Mouse (Mus musculus) midbrain, postnatal 0 days (tissue): ENCODE data around the gene Naa15. TPM values are rescaled to one million over a fixed set of nuclear protein-coding genes. Genes with fewer than 3 reads are reported as not detected.
A peak's percentile ranks its signal among the peaks of the same experiment; 100 is the strongest.

Source experiments
- ATAC-seq: fragments of 200-750 bp; cut with Nextera tagmentation; 2 replicates; pipeline ENCODE4 v1.8.0; 2017; ENCODE audit warnings: moderate number of reproducible peaks, mild to moderate bottlenecking, moderate TSS enrichment, moderate library complexity; ENCODE audit not compliant: low FRiP score
- DNase-seq: peaks from one replicate; pipeline ENCODE4 v3.0.0-alpha.2; 2015; ENCODE audit warnings: low spot score
- H3K27ac ChIP-seq: fragments of 300-500 bp; sonication (generic); 2 replicates; pipeline ENCODE4 v1.5.1; 2014; ENCODE audit warnings: low read depth, mild to moderate bottlenecking, low read length, mixed read lengths
- H3K27me3 ChIP-seq: fragments of 300-500 bp; sonication (generic); 2 replicates; pipeline ENCODE4 v1.6.1; 2014; ENCODE audit warnings: low read length, control low read depth, mixed read lengths; ENCODE audit not compliant: insufficient read depth
- H3K36me3 ChIP-seq: fragments of 300-500 bp; sonication (generic); 2 replicates; pipeline ENCODE4 v1.6.1; 2014; ENCODE audit warnings: low read length, control low read depth, mixed read lengths; ENCODE audit not compliant: insufficient read depth
- H3K4me1 ChIP-seq: fragments of 300-500 bp; sonication (generic); 2 replicates; pipeline ENCODE4 v1.6.1; 2014; ENCODE audit warnings: mild to moderate bottlenecking, control low read depth, antibody characterized with exemption, low read length, mixed read lengths; ENCODE audit not compliant: insufficient read depth
- H3K4me2 ChIP-seq: fragments of 300-500 bp; sonication (generic); 2 replicates; pipeline ENCODE4 v1.6.1; 2014; ENCODE audit warnings: low read depth, mild to moderate bottlenecking, low read length, mixed read lengths; ENCODE audit not compliant: poor library complexity, severe bottlenecking
- H3K4me3 ChIP-seq: fragments of 300-500 bp; sonication (generic); 2 replicates; pipeline ENCODE4 v1.5.1; 2014; ENCODE audit warnings: low read depth, mild to moderate bottlenecking, low read length, moderate library complexity
- H3K9ac ChIP-seq: fragments of 300-500 bp; sonication (generic); replicated peaks from 2 replicates; pipeline ENCODE4 v1.6.1; 2014; ENCODE audit warnings: mild to moderate bottlenecking, low read length, moderate library complexity, mixed read lengths; ENCODE audit not compliant: poor library complexity, severe bottlenecking
- H3K9me3 ChIP-seq: fragments of 300-500 bp; sonication (generic); 2 replicates; pipeline ENCODE4 v1.6.1; 2016; ENCODE audit warnings: low read length, control low read depth
- CTCF ChIP-seq: IDR thresholded peaks from 2 replicates; pipeline ENCODE4 v1.5.1; 2016; ENCODE audit warnings: antibody characterized with exemption, mild to moderate bottlenecking
- WGBS: fragments of 180-500 bp; shearing (Covaris S2); extraction: QIAGEN DNeasy Blood & Tissue Kit; methylation state at CpG from one replicate; pipeline ENCODE4 v1.1.7; 2014; 5-methylcytosine and 5-hydroxymethylcytosine counted together
- polyA plus RNA-seq: library from polyadenylated mRNA; unstranded; fragments of >200 nt; fragmentation: Nextera tagmentation; extraction: Ambion mirVana; gene quantifications from 2 replicates; pipeline ENCODE4 v1.2.1, GENCODE M21; 2015
- total RNA-seq: library from RNA; depleted of rRNA; stranded (reverse); fragments of >200 nt; gene quantifications from 2 replicates; pipeline ENCODE4 v1.2.3, GENCODE M21; 2014

Naa15 gene
- total and polyA plus RNA-seq, 2 experiments from 2014 or later: 19.5 to 29.7 TPM

- no peak overlapping the region for H3K9ac ChIP-seq
- peaks cover 15% of the 10 kb centered on the region for H3K36me3 ChIP-seq
- DNase-seq (peak; percentile 39), ATAC-seq (no peak)
- no peaks in the 10 kb centered on the region for H3K27me3 ChIP-seq
- TF ChIP-seq CTCF: no peak
- H3K27ac ChIP-seq: peak overlapping the region; percentile 32; the same call in 1 of the 2 replicates
- H3K4me1 ChIP-seq: peaks cover 8% of the 10 kb centered on the region
- H3K4me3 ChIP-seq: no peak overlapping the region
- H3K4me2 ChIP-seq: no peak overlapping the region
- no peaks in the 10 kb centered on the region for H3K9me3 ChIP-seq
- 82% methylated on average over 7 of the region's 7 CpGs for WGBS
Measured at GRCm38 (mm10) chr3:51490088-51490753, 75.3 kb downstream of the Naa15 start.

DNA sequence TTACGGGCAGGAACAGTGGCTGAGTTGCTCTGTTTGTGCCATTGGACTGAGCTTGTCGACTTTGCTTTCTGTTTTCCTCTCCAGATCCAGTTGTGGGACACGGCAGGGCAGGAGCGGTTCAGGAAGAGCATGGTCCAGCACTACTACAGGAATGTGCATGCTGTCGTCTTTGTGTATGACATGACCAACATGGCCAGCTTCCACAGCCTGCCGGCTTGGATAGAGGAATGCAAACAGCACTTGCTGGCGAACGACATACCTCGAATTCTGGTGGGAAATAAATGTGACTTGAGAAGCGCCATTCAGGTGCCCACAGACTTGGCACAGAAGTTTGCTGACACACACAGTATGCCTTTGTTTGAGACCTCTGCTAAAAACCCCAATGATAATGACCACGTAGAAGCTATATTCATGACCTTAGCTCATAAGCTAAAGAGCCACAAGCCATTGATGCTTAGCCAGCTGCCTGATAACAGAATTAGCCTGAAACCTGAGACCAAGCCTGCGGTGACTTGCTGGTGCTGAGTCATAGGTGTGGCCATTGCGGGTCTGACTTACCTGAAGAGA lies 78.4 kb downstream of the Naa15 start:
- H3K27me3 ChIP-seq: no peaks in the 10 kb centered on the region
- DNase-seq (no peak), ATAC-seq (no peak)
- TF ChIP-seq CTCF: no peak
- H3K27ac ChIP-seq: no peak overlapping the region
- no peak overlapping the region for H3K9ac ChIP-seq
- peaks cover 15% of the 10 kb centered on the region for H3K36me3 ChIP-seq
- no peaks in the 10 kb centered on the region for H3K9me3 ChIP-seq
- H3K4me2 ChIP-seq: no peak overlapping the region
- no peak overlapping the region for H3K4me3 ChIP-seq
- 92% methylated on average over 13 of the region's 13 CpGs for WGBS
- H3K4me1 ChIP-seq: no peaks in the 10 kb centered on the region

GRCm38 (mm10) chr3:51494466-51494865 lies 79.5 kb downstream of the Naa15 start:
- Histone ChIP-seq H3K9ac (no peak overlapping the region), H3K27me3 (no peaks in the 10 kb centered on the region), H3K4me2 (no peak overlapping the region), H3K27ac (no peak overlapping the region), H3K9me3 (no peaks in the 10 kb centered on the region), H3K4me3 (no peak overlapping the region), H3K36me3 (peaks cover 15% of the 10 kb centered on the region), H3K4me1 (no peaks in the 10 kb centered on the region)
- ATAC-seq (no peak), DNase-seq (no peak)
- WGBS: 81% methylated on average over 2 of the region's 2 CpGs
- no peak for TF ChIP-seq CTCF

DNA sequence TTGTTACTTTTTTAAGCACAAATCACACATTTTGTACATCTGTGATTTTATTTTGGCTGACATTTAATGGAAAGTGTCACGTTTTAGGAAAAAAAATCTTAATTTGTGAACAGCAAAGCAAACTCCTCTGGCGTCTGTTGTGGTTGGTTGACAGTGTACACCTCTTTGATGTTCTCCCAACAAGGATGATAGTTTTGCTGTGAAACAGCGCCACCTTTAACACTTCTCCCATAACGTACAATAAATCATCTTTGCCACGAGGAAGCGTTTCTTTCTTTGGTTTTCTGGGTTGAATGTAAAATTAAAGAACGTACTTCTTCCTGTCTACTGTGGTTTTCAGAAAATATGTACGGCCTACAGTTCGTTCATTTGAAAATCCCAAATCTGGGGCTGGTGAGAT lies 80.7 kb downstream of the Naa15 start:
- H3K4me2 ChIP-seq: no peak overlapping the region
- no peaks in the 10 kb centered on the region for H3K4me1 ChIP-seq
- DNase-seq (no peak), ATAC-seq (no peak)
- WGBS: 96% methylated on average over 9 of the region's 9 CpGs
- TF ChIP-seq CTCF: 0 out of 2 replicates have a peak, but pooled peaks have one; percentile 7
- no peaks in the 10 kb centered on the region for H3K9me3 ChIP-seq
- H3K27me3 ChIP-seq: no peaks in the 10 kb centered on the region
- H3K36me3 ChIP-seq: peaks cover 15% of the 10 kb centered on the region
- H3K4me3 ChIP-seq: no peak overlapping the region
- H3K27ac ChIP-seq: no peak overlapping the region
- no peak overlapping the region for H3K9ac ChIP-seq

DNA sequence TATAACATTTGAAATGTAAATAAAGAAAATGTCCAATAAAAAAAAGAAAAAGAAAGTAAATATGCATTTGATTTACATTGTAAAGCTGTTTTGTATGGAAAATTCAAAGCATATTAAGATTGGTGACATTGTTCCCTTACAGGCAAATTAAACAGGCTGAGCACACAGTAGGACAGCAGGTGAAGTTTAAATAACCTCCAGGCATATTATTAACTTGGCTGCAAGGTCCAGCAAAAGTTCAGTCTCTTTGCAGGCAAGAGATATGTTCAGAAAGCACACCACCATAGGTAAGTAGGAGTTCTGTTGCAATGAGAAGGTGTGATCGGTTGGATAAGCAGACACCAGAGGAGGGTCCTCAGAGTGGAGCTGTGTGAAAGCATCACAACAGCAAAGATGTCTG lies 83.0 kb downstream of the Naa15 start:
- no peaks in the 10 kb centered on the region for H3K4me1 ChIP-seq
- H3K9me3 ChIP-seq: no peaks in the 10 kb centered on the region
- TF ChIP-seq CTCF: no peak
- H3K9ac ChIP-seq: no peak overlapping the region
- no peaks in the 10 kb centered on the region for H3K27me3 ChIP-seq
- H3K4me3 ChIP-seq: no peak overlapping the region
- H3K27ac ChIP-seq: no peak overlapping the region
- H3K36me3 ChIP-seq: peaks cover 15% of the 10 kb centered on the region
- no peak overlapping the region for H3K4me2 ChIP-seq
- ATAC-seq (no peak), DNase-seq (no peak)
- WGBS: 97% methylated on average over 1 of the region's 1 CpGs

- Histone ChIP-seq H3K9me3 (no peaks in the 10 kb centered on the region), H3K4me2 (no peak overlapping the region), H3K4me1 (no peaks in the 10 kb centered on the region), H3K27ac (no peak overlapping the region), H3K27me3 (no peaks in the 10 kb centered on the region), H3K36me3 (peaks cover 9% of the 10 kb centered on the region), H3K9ac (no peak overlapping the region), H3K4me3 (no peak overlapping the region)
- TF ChIP-seq CTCF: no peak
- DNase-seq (no peak), ATAC-seq (no peak)
- 88% methylated on average over 5 of the region's 5 CpGs for WGBS
Measured at GRCm38 (mm10) chr3:51498659-51499058, 83.7 kb downstream of the Naa15 start.
